Mouse (Mus musculus): ENCODE data around the gene Tatdn3.

- TF ChIP-seq POLR2A (IDR thresholded peaks at IDR 0.05; ENCODE audit: borderline replicate concordance, low read depth, low read length) (no peak), CTCF (IDR thresholded peaks at IDR 0.05; ENCODE audit: low read depth, low read length) (no peak)
Observed at GRCm38 (mm10) chr1:191086304-191086878, 23.7 kb upstream of the Tatdn3 start.

Measured in bone marrow macrophage, adult 2 months (primary cell).